Mouse (Mus musculus) right cerebral cortex, adult 2 months (tissue): ENCODE data around the gene Olfr1128.
"Not testable (repeated sequence)": the region's sequence is repeated elsewhere in the genome, so short reads cannot be mapped to it uniquely, and the experiment has no call there.

Experiments used
- DNase-seq, 2 experiments: peaks; one replicate each; pipeline ENCODE4 v3.0.0; 2021 to 2022; ENCODE audit warnings: low spot score in 2 of 2

Gene Olfr1128

GRCm38 (mm10) chr2:87545442-87545841 is at the start of gene Olfr1128:
Gene Olfr1128, minus strand, starts transcription at chr2:87545542.
- no peak for DNase-seq

GRCm38 (mm10) chr2:87573602-87574001 is 28.3 kb upstream of the Olfr1128 start, which contains the start of gene Olfr1129:
Gene Olfr1129, plus strand, starts transcription at chr2:87573902.
- not testable (repeated sequence) for DNase-seq

GRCm38 (mm10) chr2:87534826-87535225 is 10.5 kb downstream of the Olfr1128 start:
- DNase-seq, result no peak

GRCm38 (mm10) chr2:87531496-87531895 is 13.8 kb downstream of the Olfr1128 start, which contains the start of gene Olfr153:
Gene Olfr153, plus strand, starts transcription at chr2:87531796.
- DNase-seq, result no peak

- peak; percentile 7 to 8 for DNase-seq
Observed at GRCm38 (mm10) chr2:87525899-87526616, 19.3 kb downstream of the Olfr1128 start.

- DNase-seq, result no peak
Observed at GRCm38 (mm10) chr2:87520651-87521050, 24.7 kb downstream of the Olfr1128 start.

GRCm38 (mm10) chr2:87516581-87516980 is 28.8 kb downstream of the Olfr1128 start:
- no peak for DNase-seq

GRCm38 (mm10) chr2:87515457-87516060 is 29.8 kb downstream of the Olfr1128 start:
- DNase-seq, result no peak

- DNase-seq, result no peak
Observed at GRCm38 (mm10) chr2:87515046-87515445, 30.3 kb downstream of the Olfr1128 start.

GRCm38 (mm10) chr2:87506265-87506664 is 39.1 kb downstream of the Olfr1128 start, which contains the start of gene Pramel6:
Gene Pramel6, plus strand, starts transcription at chr2:87506565.
- no peak for DNase-seq

- not testable (repeated sequence) for DNase-seq
Observed at GRCm38 (mm10) chr2:87496993-87497392, 48.3 kb downstream of the Olfr1128 start, which contains the start of gene Pramel7. Gene Pramel7, minus strand, starts transcription at chr2:87497093.
